Mouse (Mus musculus) inflammation-experienced regulatory T-cells, adult 6 months (primary cell): ENCODE measurements around the gene Zfp771. TPM values are rescaled to one million over a fixed set of nuclear protein-coding genes. Genes with fewer than 3 reads are reported as not detected.

ENCODE experiments used
- ATAC-seq: one replicate; pipeline ENCODE4 v1.8.0; 2017
- polyA plus RNA-seq, 3 experiments: library from polyadenylated mRNA; unstranded; fragments of 100-300 nt; shearing (Covaris generic); gene quantifications; one replicate each; pipeline ENCODE4 v1.2.1; 2017

The Zfp771 gene
- polyA plus RNA-seq: 1 to 10 TPM in 1 of 3 experiments, under 1 TPM in 1, not detected in 1; 0.46 to 1.5 TPM

- peak; percentile 75 for ATAC-seq
Measured at GRCm38 (mm10) chr7:127243870-127244657, at the start of gene Zfp771. Zfp771 (plus strand) TSS chr7:127244274.

- no peak for ATAC-seq
Measured at GRCm38 (mm10) chr7:127194633-127195029, 49.4 kb upstream of the Zfp771 start.

GRCm38 (mm10) chr7:127195544-127196295 is 48.4 kb upstream of the Zfp771 start, which contains the start of gene Cd2bp2:
Cd2bp2 (minus strand) TSS chr7:127196050.
- peak; percentile 100 for ATAC-seq

GRCm38 (mm10) chr7:127196484-127196883 is 47.6 kb upstream of the Zfp771 start:
- no peak for ATAC-seq

GRCm38 (mm10) chr7:127206606-127207005 is 37.5 kb upstream of the Zfp771 start:
- no peak for ATAC-seq

- ATAC-seq: no peak
Measured at GRCm38 (mm10) chr7:127207374-127208294, 36.4 kb upstream of the Zfp771 start.

- no peak for ATAC-seq
Measured at GRCm38 (mm10) chr7:127208295-127208552, 35.9 kb upstream of the Zfp771 start, which contains the start of gene Tbc1d10b. Tbc1d10b (minus strand) TSS chr7:127208468.

GRCm38 (mm10) chr7:127208553-127209438 is 35.3 kb upstream of the Zfp771 start, which contains the start of gene Mylpf:
Mylpf (plus strand) TSS chr7:127208890.
- ATAC-seq: peak; percentile 87

GRCm38 (mm10) chr7:127209851-127210250 is 34.2 kb upstream of the Zfp771 start:
- no peak for ATAC-seq

- no peak for ATAC-seq
Measured at GRCm38 (mm10) chr7:127210266-127210665, 33.8 kb upstream of the Zfp771 start.

- no peak for ATAC-seq
Measured at GRCm38 (mm10) chr7:127211014-127211745, 32.9 kb upstream of the Zfp771 start.

GRCm38 (mm10) chr7:127212432-127213250 is 31.4 kb upstream of the Zfp771 start:
- ATAC-seq: no peak

GRCm38 (mm10) chr7:127213485-127213884 is 30.6 kb upstream of the Zfp771 start:
- no peak for ATAC-seq

GRCm38 (mm10) chr7:127213930-127214329 is 30.1 kb upstream of the Zfp771 start:
- ATAC-seq: no peak

GRCm38 (mm10) chr7:127214521-127214920 is 29.6 kb upstream of the Zfp771 start:
- ATAC-seq: no peak

GRCm38 (mm10) chr7:127214981-127215871 is 28.8 kb upstream of the Zfp771 start:
- peak; percentile 58 for ATAC-seq

GRCm38 (mm10) chr7:127216307-127216706 is 27.8 kb upstream of the Zfp771 start:
- no peak for ATAC-seq

GRCm38 (mm10) chr7:127217475-127217874 is 26.6 kb upstream of the Zfp771 start:
- ATAC-seq: no peak
